Mouse (Mus musculus): ENCODE measurements around the gene Creb5. TPM values are rescaled to one million over a fixed set of nuclear protein-coding genes. Genes with fewer than 3 reads are reported as not detected.
A peak's percentile ranks its signal among the peaks of the same experiment; 100 is the strongest.

Gene Creb5
- total RNA-seq, 2 experiments from 2014 or later = 2.9 to 4.7 TPM

- DNase-seq (ENCODE audit: extremely low spot score in 1 of 2, low spot score in 2 of 2) = no peak
- Histone ChIP-seq H3K27ac (no peak overlapping the region), H3K4me3 (no peak overlapping the region)
- no peak for TF ChIP-seq CTCF (IDR thresholded peaks at IDR 0.05)
- intact Hi-C loops (cut with DNase I) = no loop called here
Observed at GRCm38 (mm10) chr6:53470999-53471591, 184.0 kb downstream of the Creb5 start.

GRCm38 (mm10) chr6:53472751-53473150, 185.7 kb downstream of the Creb5 start:
- DNase-seq (ENCODE audit: extremely low spot score in 1 of 2, low spot score in 2 of 2) = no peak
- no peak overlapping the region for H3K27ac ChIP-seq
- no peak for TF ChIP-seq CTCF (IDR thresholded peaks at IDR 0.05)
- no peak overlapping the region for H3K4me3 ChIP-seq
- intact Hi-C loops (cut with DNase I) = no loop called here

- DNase-seq (ENCODE audit: extremely low spot score in 1 of 2, low spot score in 2 of 2) = no peak
- Histone ChIP-seq H3K4me3 (no peak overlapping the region), H3K27ac (no peak overlapping the region)
- TF ChIP-seq CTCF (IDR thresholded peaks at IDR 0.05) = no peak
- intact Hi-C loops (cut with DNase I) = no loop called here
Observed at GRCm38 (mm10) chr6:53477501-53477900, 190.4 kb downstream of the Creb5 start.

GRCm38 (mm10) chr6:53490917-53491316, 203.8 kb downstream of the Creb5 start:
- Histone ChIP-seq H3K27ac (no peak overlapping the region), H3K4me3 (no peak overlapping the region)
- TF ChIP-seq CTCF (IDR thresholded peaks at IDR 0.05) = no peak; the same call in 1 of the 2 replicates
- intact Hi-C loops (cut with DNase I) = no loop called here
- DNase-seq (ENCODE audit: extremely low spot score in 1 of 2, low spot score in 2 of 2) = no peak

- H3K27ac ChIP-seq = no peak overlapping the region
- no peak overlapping the region for H3K4me3 ChIP-seq
- intact Hi-C loops (cut with DNase I) = no loop called here
- TF ChIP-seq CTCF (IDR thresholded peaks at IDR 0.05) = no peak
- no peak for DNase-seq (ENCODE audit: extremely low spot score in 1 of 2, low spot score in 2 of 2)
Observed at GRCm38 (mm10) chr6:53491331-53491730, 204.3 kb downstream of the Creb5 start.

- no peak for DNase-seq (ENCODE audit: extremely low spot score in 1 of 2, low spot score in 2 of 2)
- Histone ChIP-seq H3K4me3 (no peak overlapping the region), H3K27ac (no peak overlapping the region)
- intact Hi-C loops (cut with DNase I) = no loop called here
- TF ChIP-seq CTCF (IDR thresholded peaks at IDR 0.05) = no peak
Observed at GRCm38 (mm10) chr6:53493864-53494263, 206.8 kb downstream of the Creb5 start.

- no peak overlapping the region for H3K27ac ChIP-seq
- intact Hi-C loops (cut with DNase I) = no loop called here
- TF ChIP-seq CTCF (IDR thresholded peaks at IDR 0.05) = no peak
- DNase-seq (ENCODE audit: extremely low spot score in 1 of 2, low spot score in 2 of 2) = no peak
- H3K4me3 ChIP-seq = no peak overlapping the region
Observed at GRCm38 (mm10) chr6:53495667-53496066, 208.6 kb downstream of the Creb5 start.

- DNase-seq (ENCODE audit: extremely low spot score in 1 of 2, low spot score in 2 of 2) = peak in 1 of 2 experiments; percentile 8
- intact Hi-C loops (cut with DNase I) = no loop called here
- Histone ChIP-seq H3K4me3 (no peak overlapping the region), H3K27ac (no peak overlapping the region)
- TF ChIP-seq CTCF (IDR thresholded peaks at IDR 0.05) = no peak
Observed at GRCm38 (mm10) chr6:53496325-53496753, 209.3 kb downstream of the Creb5 start.

GRCm38 (mm10) chr6:53497904-53498536, 210.9 kb downstream of the Creb5 start:
- no peak overlapping the region for H3K27ac ChIP-seq
- no peak overlapping the region for H3K4me3 ChIP-seq
- intact Hi-C loops (cut with DNase I) = no loop called here
- DNase-seq (ENCODE audit: extremely low spot score in 1 of 2, low spot score in 2 of 2) = no peak
- no peak for TF ChIP-seq CTCF (IDR thresholded peaks at IDR 0.05)

- Histone ChIP-seq H3K4me3 (no peak overlapping the region), H3K27ac (no peak overlapping the region)
- no peak for DNase-seq (ENCODE audit: extremely low spot score in 1 of 2, low spot score in 2 of 2)
- intact Hi-C loops (cut with DNase I) = no loop called here
- TF ChIP-seq CTCF (IDR thresholded peaks at IDR 0.05) = no peak
Observed at GRCm38 (mm10) chr6:53499621-53500295, 212.7 kb downstream of the Creb5 start.

GRCm38 (mm10) chr6:53501236-53501635, 214.2 kb downstream of the Creb5 start:
- DNase-seq (ENCODE audit: extremely low spot score in 1 of 2, low spot score in 2 of 2) = no peak
- intact Hi-C loops (cut with DNase I) = no loop called here
- no peak overlapping the region for H3K27ac ChIP-seq
- H3K4me3 ChIP-seq = no peak overlapping the region
- TF ChIP-seq CTCF (IDR thresholded peaks at IDR 0.05) = no peak

- intact Hi-C loops (cut with DNase I) = no loop called here
- TF ChIP-seq CTCF (IDR thresholded peaks at IDR 0.05) = no peak
- Histone ChIP-seq H3K4me3 (no peak overlapping the region), H3K27ac (no peak overlapping the region)
- no peak for DNase-seq (ENCODE audit: extremely low spot score in 1 of 2, low spot score in 2 of 2)
Observed at GRCm38 (mm10) chr6:53506947-53507564, 220.0 kb downstream of the Creb5 start.

Data from left cerebral cortex, adult 2 months (tissue).